Mouse (Mus musculus): ENCODE results near the gene 1700037C18Rik.

DNA sequence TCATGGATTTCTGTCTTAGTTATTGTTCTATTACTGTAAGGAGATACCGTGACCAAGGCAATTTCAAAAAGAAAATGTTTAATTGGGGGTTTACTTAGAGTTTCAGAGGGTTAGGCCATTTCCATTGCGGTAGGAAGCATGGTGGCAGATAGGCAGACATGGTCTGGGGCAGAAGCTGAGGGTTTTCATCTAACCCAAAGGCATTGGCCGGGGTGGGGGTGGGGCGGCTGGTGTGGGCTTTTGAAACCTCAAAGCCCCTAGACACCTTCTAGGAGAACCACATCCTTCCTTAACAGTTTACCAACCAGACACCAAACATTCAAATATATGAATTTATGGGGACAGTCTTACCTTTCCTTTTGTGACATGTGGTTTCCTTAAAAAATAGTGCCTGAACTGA is 49.2 kb downstream of the 1700037C18Rik start:
- TF ChIP-seq GATA1 (IDR thresholded peaks at IDR 0.05; ENCODE audit: low read length) (no peak), TAL1 (IDR thresholded peaks at IDR 0.05; ENCODE audit: low read length) (no peak)

Measured in erythroblast, embryonic 14.5 days (primary cell).